Mouse (Mus musculus): ENCODE results near the gene Thada. TPM values are rescaled to one million over a fixed set of nuclear protein-coding genes. Genes with fewer than 3 reads are reported as not detected.

The Thada gene
- total RNA-seq, 2 experiments from 2014 or later: 11.6 to 14.9 TPM

- DNase-seq (ENCODE audit: low spot score in 2 of 2): no peak
Observed at GRCm38 (mm10) chr17:84166135-84166860, 299.7 kb downstream of the Thada start.

- no peak for DNase-seq (ENCODE audit: low spot score in 2 of 2)
Observed at GRCm38 (mm10) chr17:84165735-84166134, 300.3 kb downstream of the Thada start.

GRCm38 (mm10) chr17:84164146-84164545 lies 301.9 kb downstream of the Thada start:
- DNase-seq (ENCODE audit: low spot score in 2 of 2): no peak

DNA sequence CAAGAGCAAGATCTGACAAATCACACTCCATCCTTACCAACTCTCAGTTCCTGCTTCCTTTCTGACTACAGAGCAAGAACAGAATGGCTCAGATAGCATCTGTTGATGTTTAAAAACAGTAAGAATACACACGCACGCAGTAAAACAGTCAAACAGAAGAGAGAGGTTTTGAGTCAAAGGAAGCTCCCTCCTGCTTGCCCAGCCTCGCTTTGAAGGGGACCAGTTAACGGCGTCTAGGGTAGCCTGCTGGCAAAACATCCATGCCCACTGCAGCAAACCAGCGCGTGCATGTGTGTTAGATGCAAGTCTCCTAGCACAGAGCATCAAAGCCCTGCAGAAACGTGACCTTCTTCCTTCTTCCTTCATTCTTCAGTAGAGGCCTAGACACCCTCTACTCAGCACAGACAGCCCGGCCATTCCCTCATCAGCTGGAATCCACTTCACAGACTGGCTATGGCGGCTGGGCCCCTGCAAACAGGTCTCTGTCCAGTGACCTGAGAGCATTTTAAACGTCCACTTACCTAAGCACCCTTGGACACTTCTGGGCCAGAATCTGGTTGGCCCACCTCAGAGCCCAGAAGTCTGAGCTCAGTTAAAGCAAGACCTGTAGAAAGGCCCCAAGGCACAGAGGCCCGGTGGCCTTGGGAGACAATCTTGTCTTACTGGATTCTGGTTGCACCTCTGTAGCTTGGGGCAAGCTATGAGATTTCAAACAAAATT lies 302.8 kb downstream of the Thada start:
- no peak for DNase-seq (ENCODE audit: low spot score in 2 of 2)

DNA sequence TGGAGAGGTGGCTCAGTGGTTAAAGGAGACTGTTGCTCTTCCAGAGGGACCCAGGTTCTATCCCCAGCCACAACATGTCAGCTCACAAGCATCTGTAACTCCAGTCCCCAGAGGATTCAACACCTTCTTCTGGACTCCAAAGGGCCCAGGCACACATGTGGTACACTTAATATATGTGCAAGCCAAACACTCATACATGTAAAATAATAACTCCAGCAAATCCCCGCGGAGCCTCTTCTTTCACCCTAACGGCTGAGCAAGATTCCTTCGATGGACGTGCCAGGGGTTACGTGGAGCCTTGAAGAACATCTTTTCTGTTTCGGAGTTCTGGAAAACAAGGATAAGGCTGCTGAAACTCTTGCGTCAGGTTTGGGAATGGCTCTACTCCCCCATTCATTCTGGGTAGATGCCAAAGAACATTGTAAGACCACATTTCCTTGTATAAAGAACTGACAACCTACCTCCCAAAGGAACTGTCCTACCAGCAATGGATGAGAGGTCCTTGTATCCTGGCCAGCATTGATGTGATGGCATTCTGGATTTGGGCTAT lies 303.7 kb downstream of the Thada start:
- DNase-seq (ENCODE audit: low spot score in 2 of 2): no peak

- no peak for DNase-seq (ENCODE audit: low spot score in 2 of 2)
Observed at GRCm38 (mm10) chr17:84161231-84161854, 304.7 kb downstream of the Thada start.

- no peak for DNase-seq (ENCODE audit: low spot score in 2 of 2)
Observed at GRCm38 (mm10) chr17:84158891-84159290, 307.1 kb downstream of the Thada start.

DNA sequence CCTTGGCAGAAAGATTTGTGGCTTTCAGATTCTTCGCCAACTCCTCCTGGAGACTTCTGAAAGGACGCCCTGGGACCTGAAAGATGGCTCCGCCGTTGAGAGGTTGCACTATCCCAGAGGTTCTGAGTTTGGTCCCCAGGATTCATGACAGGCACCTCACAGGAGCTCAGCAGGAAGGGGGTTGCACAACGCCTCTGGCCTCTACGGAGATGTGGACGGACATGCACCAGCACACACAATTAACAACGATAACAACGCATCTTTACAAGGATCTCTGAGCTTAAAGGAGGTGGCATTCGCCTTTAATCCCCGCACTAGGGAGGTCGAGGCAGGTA lies 307.6 kb downstream of the Thada start:
- DNase-seq (ENCODE audit: low spot score in 2 of 2): no peak

DNA sequence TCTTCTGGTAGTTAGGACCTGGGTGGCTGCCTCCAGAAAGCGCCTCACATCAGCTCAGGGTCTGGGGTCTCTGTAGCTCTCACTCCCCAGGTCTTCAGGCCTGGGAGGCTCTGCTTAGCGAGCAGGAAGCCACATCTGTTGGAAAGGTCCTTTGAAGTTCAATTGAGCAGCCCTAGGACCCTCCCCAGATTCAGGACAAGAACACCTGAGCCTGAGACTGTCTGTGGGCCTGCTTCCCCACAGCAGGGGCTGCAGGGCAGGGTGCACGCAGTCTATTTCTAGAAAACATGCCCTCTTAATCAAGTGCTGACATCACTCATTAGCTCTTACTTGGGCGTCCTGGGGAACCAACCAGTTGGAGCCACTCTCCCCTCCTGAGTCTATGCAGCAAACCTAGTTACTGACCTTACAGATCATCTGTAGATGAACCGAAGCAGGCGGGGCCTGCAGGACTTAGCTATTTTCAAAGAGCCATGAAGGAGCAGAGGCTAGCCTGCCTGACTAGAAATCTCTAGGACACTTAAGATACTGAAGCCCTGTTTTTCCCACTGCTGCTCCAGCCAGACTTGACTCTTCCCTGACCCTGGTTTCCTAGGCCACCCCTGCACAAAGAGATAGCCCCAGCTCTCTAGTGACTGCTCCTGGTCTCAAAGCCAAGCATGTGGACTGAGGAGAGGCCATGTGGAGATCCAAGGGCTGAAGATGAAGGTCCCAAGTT lies 308.1 kb downstream of the Thada start:
- no peak for DNase-seq (ENCODE audit: low spot score in 2 of 2)

GRCm38 (mm10) chr17:84156748-84157742 lies 309.0 kb downstream of the Thada start:
- DNase-seq (ENCODE audit: low spot score in 2 of 2): no peak

DNA sequence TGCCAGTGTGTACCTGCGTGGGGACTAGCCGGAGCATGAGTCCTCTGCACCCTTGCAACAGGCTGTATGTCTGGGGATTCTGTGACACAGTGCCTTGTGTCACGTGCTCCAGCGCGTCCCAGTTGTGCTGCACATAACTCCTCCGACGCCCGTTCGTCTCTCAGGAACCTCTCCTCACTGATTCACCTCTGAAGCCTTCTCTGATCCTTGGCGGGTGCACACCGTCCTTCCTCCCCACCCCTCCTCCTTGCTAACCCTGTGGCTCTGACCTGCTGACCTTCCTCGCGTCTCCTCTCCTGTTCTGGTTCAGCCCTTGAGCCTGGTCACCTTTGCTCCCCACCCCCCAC lies 309.8 kb downstream of the Thada start:
- no peak for DNase-seq (ENCODE audit: low spot score in 2 of 2)

GRCm38 (mm10) chr17:84155516-84156226 lies 310.3 kb downstream of the Thada start:
- DNase-seq (ENCODE audit: low spot score in 2 of 2): no peak

DNA sequence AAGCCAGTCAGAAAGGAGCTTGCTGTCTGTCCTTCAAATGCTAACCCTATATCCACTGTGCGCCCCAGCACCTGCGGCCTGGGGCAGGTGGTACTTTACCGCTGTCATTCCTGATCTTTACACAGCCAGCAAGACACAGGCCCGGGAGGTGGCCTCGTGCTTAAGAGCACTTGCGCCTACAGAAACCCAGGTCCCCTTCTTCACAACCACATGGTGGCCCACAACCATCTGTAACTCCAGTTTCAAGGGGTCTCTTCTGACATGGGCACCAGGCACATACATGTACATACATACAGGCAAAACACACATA lies 311.0 kb downstream of the Thada start:
- no peak for DNase-seq (ENCODE audit: low spot score in 2 of 2)

DNA sequence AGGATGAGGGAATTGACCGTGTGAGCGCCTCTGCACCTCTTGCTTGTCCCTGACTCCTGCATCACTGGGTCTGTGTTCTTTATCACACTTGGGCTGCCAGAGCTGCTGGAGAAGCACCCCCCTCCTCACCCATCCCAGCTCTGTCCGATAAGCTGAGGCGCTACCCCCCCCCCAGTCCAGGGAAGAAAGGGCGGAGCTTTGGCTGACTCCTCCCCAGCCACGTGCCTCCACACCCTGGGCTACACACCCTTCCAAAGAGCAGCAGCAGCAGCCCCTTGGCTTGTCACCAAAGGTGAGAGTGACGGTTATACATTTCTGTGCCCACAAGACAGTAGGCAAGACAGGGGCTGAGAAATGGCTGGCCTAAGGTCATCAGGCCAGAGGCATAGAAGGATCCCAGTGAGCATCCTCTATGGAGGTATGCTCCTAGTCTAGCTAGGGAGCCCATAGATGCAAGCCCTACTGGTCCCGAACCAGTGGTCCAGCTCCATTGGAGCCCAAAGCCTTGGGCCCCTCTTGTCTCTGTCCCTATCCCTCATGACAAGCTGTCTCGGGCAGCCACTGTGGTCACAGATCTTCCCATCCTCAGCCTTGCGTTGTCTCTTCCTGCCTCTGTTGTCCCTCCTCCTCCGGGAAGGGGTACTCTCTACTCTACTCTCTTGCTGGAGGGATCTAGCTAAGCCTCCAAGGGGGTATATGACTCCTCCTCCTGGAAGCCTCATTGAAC lies 311.5 kb downstream of the Thada start:
- DNase-seq (ENCODE audit: low spot score in 2 of 2): no peak

DNA sequence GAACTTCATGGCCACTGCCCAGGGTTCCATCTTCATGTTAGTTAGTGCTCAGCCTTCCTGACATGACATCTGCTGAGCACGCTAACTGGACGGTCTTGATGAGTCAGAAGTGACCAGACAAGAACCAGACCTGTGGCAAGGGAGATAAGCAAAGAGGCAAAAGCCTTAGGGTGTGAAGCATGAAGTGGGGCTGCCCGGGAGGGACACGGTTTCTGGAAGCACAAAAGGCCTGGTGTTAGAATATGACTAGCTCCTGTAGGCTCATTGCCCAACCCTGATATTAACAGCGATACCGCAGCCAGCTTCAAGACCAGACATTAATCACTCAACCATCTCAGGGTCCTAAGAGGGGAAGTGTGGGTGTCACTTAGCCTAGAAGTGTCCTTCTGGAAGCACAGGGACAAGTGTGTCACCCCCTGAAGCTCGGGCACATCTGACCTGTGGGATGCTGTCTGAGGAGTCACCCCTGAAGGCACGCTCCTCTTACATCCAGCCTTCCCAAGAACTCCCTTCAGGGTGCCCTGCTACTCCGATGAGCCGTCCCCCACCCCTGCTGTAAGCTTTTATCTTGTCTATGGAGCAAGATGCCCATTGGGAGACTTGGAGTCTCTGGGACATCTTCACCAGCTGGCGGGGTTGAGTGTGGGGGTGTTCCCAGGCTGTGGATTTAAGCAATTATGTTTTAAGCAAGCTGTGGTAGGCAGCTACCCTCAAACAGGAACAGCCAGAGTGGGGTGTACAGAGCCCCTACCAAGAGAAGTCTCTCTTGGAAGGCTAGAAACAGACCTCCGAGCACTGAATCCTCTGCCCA lies 312.8 kb downstream of the Thada start:
- DNase-seq (ENCODE audit: low spot score in 2 of 2): no peak

DNA sequence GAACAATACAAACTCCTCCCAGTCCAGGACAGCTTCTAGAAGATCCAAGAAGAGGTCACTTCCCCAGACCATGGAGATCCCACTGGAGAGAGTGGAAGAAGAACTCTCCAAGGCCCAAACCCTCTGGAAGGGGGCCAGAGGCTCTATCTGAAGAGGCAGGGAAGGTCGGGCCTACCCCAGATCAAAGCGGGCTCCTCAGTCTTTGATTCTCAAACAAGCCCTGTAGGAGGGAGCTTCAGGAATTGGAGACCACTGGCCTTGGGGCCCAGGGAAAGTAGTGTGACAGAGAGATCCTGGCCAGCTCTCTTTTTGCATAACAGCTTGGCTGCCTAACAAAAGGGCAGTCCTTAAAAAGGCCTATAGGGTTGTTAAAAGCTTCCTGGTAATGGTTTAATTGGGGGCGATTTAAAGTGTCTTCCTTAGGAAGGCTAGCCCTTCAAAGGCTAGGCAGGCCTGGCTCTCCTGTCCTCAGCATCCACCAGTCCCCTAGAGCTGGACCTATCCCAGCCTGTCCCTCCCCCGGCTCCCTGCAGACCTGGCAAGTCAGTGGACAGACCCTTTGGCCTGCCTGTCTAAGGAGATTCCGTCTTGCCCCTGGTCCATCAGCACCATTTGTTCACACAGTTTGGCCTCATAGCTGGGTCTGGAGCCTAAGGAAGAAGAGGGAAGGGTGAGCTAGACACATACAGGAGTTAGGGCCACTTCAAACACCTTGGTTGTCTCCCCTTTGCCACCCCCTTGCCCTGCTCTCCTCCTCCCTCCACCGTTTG lies 313.6 kb downstream of the Thada start:
- DNase-seq (ENCODE audit: low spot score in 2 of 2): no peak

- no peak for DNase-seq (ENCODE audit: low spot score in 2 of 2)
Observed at GRCm38 (mm10) chr17:84151306-84151705, 314.7 kb downstream of the Thada start.

DNA sequence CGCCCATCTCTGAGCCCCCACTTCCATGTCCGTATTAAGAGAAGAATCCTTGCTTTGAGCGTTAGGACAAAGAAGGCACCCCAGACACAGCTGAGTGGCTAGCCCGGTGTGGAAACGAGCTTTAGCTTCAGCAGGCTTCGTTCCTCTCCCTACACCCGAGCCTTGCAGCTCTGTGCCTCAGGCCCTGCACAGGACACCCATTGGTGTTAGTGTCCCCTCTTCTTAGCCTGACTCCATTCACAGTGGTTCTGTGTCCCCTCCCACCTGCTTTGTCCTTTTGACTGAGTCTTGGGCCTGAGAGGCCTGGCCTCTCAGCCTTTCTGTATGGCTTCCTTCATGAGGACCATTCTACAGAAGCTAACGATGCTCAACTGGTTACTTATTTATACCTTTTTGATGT lies 315.7 kb downstream of the Thada start:
- no peak for DNase-seq (ENCODE audit: low spot score in 2 of 2)
